In the genomic region with DNA sequence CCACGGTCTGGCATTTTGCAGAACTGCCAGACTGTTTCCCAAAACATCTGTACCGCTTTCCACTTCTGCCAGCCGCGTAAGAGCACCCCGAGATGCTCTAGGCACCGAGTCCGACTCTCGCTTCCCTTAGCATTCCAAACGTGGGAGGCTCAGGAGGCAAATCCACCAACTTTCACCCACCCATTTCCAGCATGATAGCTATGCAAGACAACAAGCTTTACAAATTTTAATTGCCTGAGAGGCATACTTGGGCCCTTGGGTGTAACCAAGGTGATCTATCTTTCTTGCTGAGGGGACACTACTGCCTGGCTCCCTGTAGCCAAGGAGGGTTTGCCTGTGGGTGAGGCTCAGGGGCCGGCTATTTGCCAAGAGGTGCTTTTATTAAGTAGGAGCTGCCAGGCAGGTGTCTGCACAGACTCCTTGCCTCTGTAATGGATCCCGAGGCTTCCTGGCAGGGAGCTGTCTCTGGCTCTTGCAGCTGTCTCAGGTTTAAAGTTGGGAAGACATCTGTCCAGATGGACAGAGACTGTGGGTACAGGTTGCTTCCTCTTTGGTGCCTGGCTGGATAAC, we compare ENCODE assay signal across 10 mouse cellular contexts. TPM values are rescaled to one million over a fixed set of nuclear protein-coding genes. Genes with fewer than 3 reads are reported as not detected.
DNase-seq lines count a peak whose midpoint lies in the region; ATAC-seq and TF ChIP-seq lines count a peak whose summit lies in the region.
"Had no signal": no experiment of that assay in that cellular context is flagged by ENCODE, and none has a peak within 500 bp of the region (broad histone marks: within the 10 kb centered on the region; RNA-seq: fewer than 3 reads in every experiment).

No protein-coding gene starts in this region.

- H3K9ac ChIP-seq in intestine, embryonic 14.5 days (ENCODE audit: low read length), result no peak overlapping the region
- H3K9ac ChIP-seq in intestine, postnatal 0 days (ENCODE audit: low read depth, low read length), result no peak overlapping the region
- H3K9ac ChIP-seq in hindbrain, embryonic 16.5 days (ENCODE audit: low read depth, low read length), result no peak overlapping the region
- no peak overlapping the region for H3K9ac ChIP-seq in heart, embryonic 11.5 days (ENCODE audit: low read depth, low read length)

- H3K4me1 ChIP-seq in intestine, embryonic 14.5 days (replicated peaks; ENCODE audit: control insufficient read depth, insufficient read depth, low read length), result peaks cover 19% of the 10 kb centered on the region
- H3K4me1 ChIP-seq in intestine, postnatal 0 days (replicated peaks; ENCODE audit: control insufficient read depth, insufficient read depth, low read length), result no peaks in the 10 kb centered on the region
- H3K4me1 ChIP-seq in hindbrain, embryonic 16.5 days (ENCODE audit: control insufficient read depth, insufficient read depth, low read depth, low read length), result peaks cover 6% of the 10 kb centered on the region
- no peaks in the 10 kb centered on the region for H3K4me1 ChIP-seq in heart, embryonic 11.5 days (ENCODE audit: control insufficient read depth, insufficient read depth, low read length)

- H3K27ac ChIP-seq in intestine, embryonic 14.5 days (ENCODE audit: low read depth), result peak overlapping the region; percentile 38; the same call in 1 of the 2 replicates
- H3K27ac ChIP-seq in intestine, postnatal 0 days (ENCODE audit: low read depth, low read length), result no peak overlapping the region
- H3K27ac ChIP-seq in hindbrain, embryonic 16.5 days (ENCODE audit: low read depth, low read length), result 0 out of 2 replicates have a peak overlapping the region, but pooled peaks have one; percentile 6
- H3K27ac ChIP-seq in heart, embryonic 11.5 days (ENCODE audit: low read depth, low read length), result no peak overlapping the region

- H3K4me2 ChIP-seq in intestine, embryonic 14.5 days (ENCODE audit: low read length), result peak overlapping the region; percentile 37; the same call in 1 of the 2 replicates
- H3K4me2 ChIP-seq in intestine, postnatal 0 days (replicated peaks; ENCODE audit: low read depth), result no peak overlapping the region
- H3K4me2 ChIP-seq in hindbrain, embryonic 16.5 days (ENCODE audit: low read length), result no peak overlapping the region; the same call in 1 of the 2 replicates
- no peak overlapping the region for H3K4me2 ChIP-seq in heart, embryonic 11.5 days

- no peak for TF ChIP-seq CTCF in intestine, postnatal 0 days (IDR thresholded peaks at IDR 0.05; ENCODE audit: low read depth)

- no peak for ATAC-seq in intestine, embryonic 14.5 days (replicated peaks; ENCODE audit: low FRiP score, low TSS enrichment, low read depth)
- no peak for ATAC-seq in intestine, postnatal 0 days
- ATAC-seq in hindbrain, embryonic 16.5 days, result no peak
- no peak for ATAC-seq in heart, embryonic 11.5 days (replicated peaks; ENCODE audit: insufficient number of reproducible peaks, low FRiP score, low TSS enrichment)

- H3K36me3 ChIP-seq in intestine, embryonic 14.5 days (ENCODE audit: control insufficient read depth, insufficient read depth, low read length), result no peaks in the 10 kb centered on the region
- H3K36me3 ChIP-seq in intestine, postnatal 0 days (ENCODE audit: control insufficient read depth, insufficient read depth), result no peaks in the 10 kb centered on the region
- H3K36me3 ChIP-seq in hindbrain, embryonic 16.5 days (ENCODE audit: control insufficient read depth, insufficient read depth, low read length), result no peaks in the 10 kb centered on the region
- H3K36me3 ChIP-seq in heart, embryonic 11.5 days (ENCODE audit: control insufficient read depth, insufficient read depth, low read length), result no peaks in the 10 kb centered on the region

- no peak overlapping the region for H3K4me3 ChIP-seq in intestine, embryonic 14.5 days (ENCODE audit: low read depth, low read length)
- H3K4me3 ChIP-seq in intestine, postnatal 0 days (ENCODE audit: low read depth, low read length), result no peak overlapping the region
- no peak overlapping the region for H3K4me3 ChIP-seq in hindbrain, embryonic 16.5 days (ENCODE audit: low read length)
- H3K4me3 ChIP-seq in heart, embryonic 11.5 days (ENCODE audit: low read depth, low read length), result no peak overlapping the region

- no peaks in the 10 kb centered on the region for H3K9me3 ChIP-seq in intestine, embryonic 14.5 days (ENCODE audit: control insufficient read depth, low read length)
- no peaks in the 10 kb centered on the region for H3K9me3 ChIP-seq in intestine, postnatal 0 days (ENCODE audit: control insufficient read depth)
- no peaks in the 10 kb centered on the region for H3K9me3 ChIP-seq in hindbrain, embryonic 16.5 days (ENCODE audit: control insufficient read depth, low read length)
- H3K9me3 ChIP-seq in heart, embryonic 11.5 days (replicated peaks; ENCODE audit: control insufficient read depth, low read length), result no peaks in the 10 kb centered on the region

- H3K27me3 ChIP-seq in intestine, embryonic 14.5 days (replicated peaks; ENCODE audit: control insufficient read depth, insufficient read depth, low read length), result no peaks in the 10 kb centered on the region
- H3K27me3 ChIP-seq in intestine, postnatal 0 days (replicated peaks; ENCODE audit: control insufficient read depth, insufficient read depth, low read length), result no peaks in the 10 kb centered on the region
- H3K27me3 ChIP-seq in hindbrain, embryonic 16.5 days (replicated peaks; ENCODE audit: control insufficient read depth, insufficient read depth, low read length), result no peaks in the 10 kb centered on the region
- H3K27me3 ChIP-seq in heart, embryonic 11.5 days (ENCODE audit: control insufficient read depth, insufficient read depth, low read length), result no peaks in the 10 kb centered on the region; the same call in 1 of the 2 replicates

- WGBS in intestine, embryonic 14.5 days, result 68% methylated on average over 11 of the region's 11 CpGs
- 72% methylated on average over 11 of the region's 11 CpGs for WGBS in intestine, postnatal 0 days
- WGBS in hindbrain, embryonic 16.5 days, result 63% methylated on average over 11 of the region's 11 CpGs
- WGBS in heart, embryonic 11.5 days (ENCODE audit: insufficient replicate concordance), result 76% methylated on average over 11 of the region's 11 CpGs

- peak; percentile 62 for DNase-seq in intestine, embryonic 14.5 days (ENCODE audit: low spot score)
- peak; percentile 50 for DNase-seq in R1 (ENCODE audit: low read depth, low spot score)
- DNase-seq in lung, postnatal 25 days (ENCODE audit: low spot score), result peak; percentile 45
- DNase-seq in left cerebral cortex, adult 8-10 months (ENCODE audit: low spot score in 2 of 2), result no peak
- DNase-seq: adrenal gland, adult 8-10 months had no signal

RNA-seq across cellular contexts. Expression of gene Capn8, which starts 2.8 kb away (rescaled TPM):
- polyA plus RNA-seq in intestine, embryonic 14.5 days (2014; fragmentation: Nextera tagmentation; extraction: Ambion mirVana), result 1.8 and 2.1 TPM in 2 replicates
- polyA plus RNA-seq in intestine, postnatal 0 days (2015; fragmentation: Nextera tagmentation; extraction: Ambion mirVana), result 1.0 and 1.4 TPM in 2 replicates
- polyA plus RNA-seq in hindbrain, embryonic 16.5 days (2015; fragmentation: Nextera tagmentation; extraction: Ambion mirVana), result 0.09 TPM in 1 of 2 replicates, not detected in the other
- total RNA-seq in left cerebral cortex, adult 8-10 months (2022), result under 1 TPM in 1 of 4 experiments, not detected in 3; 0.18 TPM
- not detected in 2 replicates for polyA plus RNA-seq in heart, embryonic 11.5 days (2014; fragmentation: Nextera tagmentation; extraction: Ambion mirVana)
- total RNA-seq: heart, adult 8-10 months; monocyte, adult 5-6 weeks had no signal

RNA-seq across cellular contexts. Expression of gene Capn2, which starts 44.6 kb away (rescaled TPM):
- 89.9 and 94.5 TPM in 2 replicates for polyA plus RNA-seq in intestine, embryonic 14.5 days (2014; fragmentation: Nextera tagmentation; extraction: Ambion mirVana)
- 31.8 and 34.0 TPM in 2 replicates for polyA plus RNA-seq in intestine, postnatal 0 days (2015; fragmentation: Nextera tagmentation; extraction: Ambion mirVana)
- 93.9 and 102 TPM in 2 replicates for polyA plus RNA-seq in hindbrain, embryonic 16.5 days (2015; fragmentation: Nextera tagmentation; extraction: Ambion mirVana)
- 10 to 100 TPM; 66.6 to 73.1 (median 71.6) TPM for total RNA-seq in left cerebral cortex, adult 8-10 months (2022)
- 68.1 and 83.7 TPM in 2 replicates for polyA plus RNA-seq in heart, embryonic 11.5 days (2014; fragmentation: Nextera tagmentation; extraction: Ambion mirVana)

Comparison
In these comparisons a context has a peak if more than half of its experiments do, and no peak if none do; other contexts are left out.
1. H3K27ac ChIP-seq: peak in intestine, embryonic 14.5 days (single experiment) and hindbrain, embryonic 16.5 days (single experiment); none in intestine, postnatal 0 days (single experiment) and heart, embryonic 11.5 days (single experiment).
2. DNase-seq: peak in intestine, embryonic 14.5 days (single experiment), R1 (single experiment) and lung, postnatal 25 days (single experiment); none in left cerebral cortex, adult 8-10 months (0 of 2).